Mouse (Mus musculus) midbrain, embryonic 10.5 days (tissue): Measurements from ENCODE around the gene Ifit3. TPM values are rescaled to one million over a fixed set of nuclear protein-coding genes. Genes with fewer than 3 reads are reported as not detected.
"Not testable (repeated sequence)": the region's sequence is repeated elsewhere in the genome, so short reads cannot be mapped to it uniquely, and the experiment has no call there.

ENCODE experiments used
- DNase-seq: peaks from one replicate; pipeline ENCODE4 v3.0.0-alpha.2; 2017; ENCODE audit warnings: low spot score
- H3K27ac ChIP-seq: fragments of 300-500 bp; sonication (generic); replicated peaks from 2 replicates; pipeline ENCODE4 v1.5.1; 2016; ENCODE audit warnings: mild to moderate bottlenecking
- H3K27me3 ChIP-seq: fragments of 300-500 bp; sonication (generic); 2 replicates; pipeline ENCODE4 v1.6.1; 2016; ENCODE audit warnings: low read depth, mild to moderate bottlenecking; ENCODE audit not compliant: poor library complexity, severe bottlenecking
- H3K36me3 ChIP-seq: fragments of 300-500 bp; sonication (generic); 2 replicates; pipeline ENCODE4 v1.6.1; 2016; ENCODE audit warnings: mild to moderate bottlenecking, moderate library complexity
- H3K4me1 ChIP-seq: fragments of 300-500 bp; sonication (generic); 2 replicates; pipeline ENCODE4 v1.6.1; 2016
- H3K4me3 ChIP-seq: fragments of 300-500 bp; sonication (generic); 2 replicates; pipeline ENCODE4 v1.5.1; 2016; ENCODE audit warnings: mild to moderate bottlenecking, moderate library complexity
- H3K9me3 ChIP-seq: fragments of 300-500 bp; sonication (generic); replicated peaks from 2 replicates; pipeline ENCODE4 v1.6.1; 2016; ENCODE audit warnings: mild to moderate bottlenecking
- WGBS: fragments of 180-500 bp; shearing (Covaris S2); methylation state at CpG from one replicate; pipeline ENCODE4 v1.1.7; 2016; 5-methylcytosine and 5-hydroxymethylcytosine counted together
- polyA plus RNA-seq: library from polyadenylated mRNA; unstranded; fragments of >200 nt; fragmentation: Nextera tagmentation; extraction: Ambion mirVana; gene quantifications from 2 replicates; pipeline ENCODE4 v1.2.1, GENCODE M21; 2016

The Ifit3 gene
- polyA plus RNA-seq, 1 experiment from 2014 or later = 0.21 TPM

- no peaks in the 10 kb centered on the region for H3K27me3 ChIP-seq
- H3K4me3 ChIP-seq = no peak overlapping the region
- no peaks in the 10 kb centered on the region for H3K36me3 ChIP-seq
- H3K27ac ChIP-seq = no peak overlapping the region
- DNase-seq = no peak
- H3K9me3 ChIP-seq = no peaks in the 10 kb centered on the region
- peaks cover 9% of the 10 kb centered on the region; the same call in 1 of the 2 replicates for H3K4me1 ChIP-seq
- 75% methylated on average over 7 of the region's 7 CpGs for WGBS
Measured at GRCm38 (mm10) chr19:34568988-34569895, 14.1 kb upstream of the Ifit3 start.

DNA sequence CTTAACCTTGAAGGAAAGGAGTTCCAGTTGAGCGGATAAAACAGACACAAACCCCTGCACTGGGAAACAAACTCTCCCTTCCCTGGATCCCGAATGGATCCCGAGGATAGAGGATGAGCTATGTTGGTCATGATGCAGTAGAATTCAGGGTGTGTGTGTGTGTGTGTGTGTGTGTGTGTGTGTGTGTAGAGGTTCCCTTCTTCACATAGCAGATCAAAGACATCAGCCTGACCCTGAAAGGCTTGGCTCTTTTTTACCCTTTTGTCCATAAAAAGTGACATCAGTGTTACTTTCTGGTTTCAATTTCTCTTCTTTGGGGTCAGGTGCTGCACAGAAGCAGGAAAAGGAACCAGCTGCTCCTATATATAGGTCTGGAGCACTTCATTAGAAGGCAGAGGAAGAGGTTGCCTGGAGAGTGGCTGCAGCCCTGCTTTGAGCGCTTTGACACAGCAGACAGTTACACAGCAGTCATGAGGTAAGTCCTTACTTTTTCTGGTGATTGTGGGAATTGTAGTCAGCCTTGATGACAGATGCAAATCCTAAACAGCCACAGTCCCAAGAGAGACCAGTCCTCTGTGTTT is 13.3 kb upstream of the Ifit3 start:
- Histone ChIP-seq H3K9me3 (no peaks in the 10 kb centered on the region), H3K4me1 (peaks cover 9% of the 10 kb centered on the region; the same call in 1 of the 2 replicates), H3K36me3 (no peaks in the 10 kb centered on the region), H3K27me3 (no peaks in the 10 kb centered on the region), H3K4me3 (no peak overlapping the region), H3K27ac (no peak overlapping the region)
- 72% methylated on average over 4 of the region's 4 CpGs for WGBS
- DNase-seq = no peak

GRCm38 (mm10) chr19:34571080-34571479 is 12.3 kb upstream of the Ifit3 start:
- 81% methylated on average over 1 of the region's 1 CpGs for WGBS
- no peak overlapping the region for H3K27ac ChIP-seq
- no peak for DNase-seq
- no peaks in the 10 kb centered on the region for H3K9me3 ChIP-seq
- H3K27me3 ChIP-seq = no peaks in the 10 kb centered on the region
- no peaks in the 10 kb centered on the region for H3K36me3 ChIP-seq
- H3K4me3 ChIP-seq = no peak overlapping the region
- peaks cover 9% of the 10 kb centered on the region; the same call in 1 of the 2 replicates for H3K4me1 ChIP-seq

DNA sequence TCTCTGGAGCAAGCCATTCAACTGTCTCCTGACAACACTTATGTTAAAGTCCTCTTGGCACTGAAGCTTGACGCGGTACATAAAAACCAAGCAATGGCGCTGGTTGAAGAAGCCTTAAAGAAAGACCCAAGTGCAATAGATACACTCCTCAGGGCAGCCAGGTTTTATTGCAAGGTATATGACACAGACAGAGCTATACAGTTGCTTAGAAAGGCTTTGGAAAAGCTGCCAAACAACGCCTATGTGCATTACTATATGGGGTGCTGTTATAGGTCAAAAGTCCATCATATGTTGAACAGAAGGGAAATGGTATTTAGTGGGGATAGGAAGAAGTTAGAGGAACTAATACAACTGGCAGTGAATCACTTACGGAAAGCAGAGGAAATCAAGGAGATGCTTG is 9.7 kb upstream of the Ifit3 start:
- Histone ChIP-seq H3K27me3 (no peaks in the 10 kb centered on the region), H3K4me3 (no peak overlapping the region), H3K36me3 (no peaks in the 10 kb centered on the region), H3K4me1 (peaks cover 6% of the 10 kb centered on the region; the same call in 1 of the 2 replicates), H3K9me3 (no peaks in the 10 kb centered on the region), H3K27ac (no peak overlapping the region)
- no peak for DNase-seq
- WGBS = 92% methylated on average over 5 of the region's 5 CpGs

DNA sequence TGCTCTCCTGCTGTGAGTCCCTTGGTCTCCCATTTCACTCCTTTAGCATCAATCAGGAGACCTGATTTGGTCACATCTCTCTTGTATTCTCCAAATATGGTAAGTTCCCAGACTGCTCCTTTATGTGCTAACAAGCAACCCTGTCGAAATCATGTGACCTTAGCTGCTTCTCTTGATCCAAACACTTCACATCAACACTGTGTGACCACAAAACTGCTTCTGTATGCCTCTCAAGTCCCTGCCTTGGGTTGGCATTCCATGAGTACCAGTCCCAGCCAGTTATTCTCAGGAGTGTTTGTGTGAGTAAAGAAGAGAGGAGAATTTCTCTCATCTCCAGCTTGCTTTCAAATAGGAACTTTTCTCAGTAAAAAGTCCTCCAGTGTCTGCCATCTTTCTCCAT is 6.2 kb upstream of the Ifit3 start:
- Histone ChIP-seq H3K27ac (no peak overlapping the region), H3K4me3 (no peak overlapping the region), H3K27me3 (no peaks in the 10 kb centered on the region), H3K36me3 (no peaks in the 10 kb centered on the region), H3K4me1 (no peaks in the 10 kb centered on the region), H3K9me3 (no peaks in the 10 kb centered on the region)
- 79% methylated on average over 1 of the region's 1 CpGs for WGBS
- DNase-seq = no peak

- not testable (repeated sequence) for H3K9me3 ChIP-seq, H3K27me3 ChIP-seq, H3K36me3 ChIP-seq, H3K4me3 ChIP-seq, H3K4me1 ChIP-seq, DNase-seq, H3K27ac ChIP-seq
- WGBS = 95% methylated on average over 2 of the region's 2 CpGs
Measured at GRCm38 (mm10) chr19:34582696-34583095, 635 bp upstream of the Ifit3 start.

DNA sequence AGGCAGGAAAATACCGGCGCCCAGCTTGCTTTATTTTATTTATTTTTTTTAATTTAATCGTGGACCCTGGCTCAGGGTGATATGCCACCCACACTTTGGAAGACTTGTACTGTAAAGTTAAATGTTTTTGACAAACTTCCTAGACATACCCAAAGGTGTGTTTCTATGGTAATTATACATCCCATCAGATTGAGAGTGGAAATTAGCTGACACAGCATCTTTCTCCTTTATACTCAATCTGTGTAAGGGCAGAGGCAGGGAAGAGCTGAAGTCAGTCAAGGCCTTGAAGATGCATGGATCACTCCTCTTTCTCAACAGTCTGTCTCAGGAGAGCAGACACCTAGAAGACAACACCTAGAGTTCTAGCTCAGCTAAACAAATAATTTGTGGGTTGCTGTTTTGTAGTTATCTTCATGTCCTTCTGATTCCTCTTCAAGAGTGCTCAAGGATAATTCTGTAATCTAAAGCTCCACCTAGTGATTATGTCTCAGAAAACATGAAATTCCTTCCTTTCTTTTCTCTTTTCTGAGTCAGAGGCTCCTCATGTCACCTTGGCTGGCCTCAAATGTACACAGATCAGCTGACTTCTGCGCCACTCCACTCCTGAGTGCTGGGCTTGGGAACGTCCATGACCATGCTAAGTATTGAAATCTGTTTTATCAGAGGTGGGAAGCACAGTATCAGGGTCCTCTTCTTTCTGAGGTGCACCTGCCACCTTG is 2.6 kb downstream of the Ifit3 start:
- H3K4me3 ChIP-seq, H3K36me3 ChIP-seq, H3K27ac ChIP-seq, H3K4me1 ChIP-seq, H3K27me3 ChIP-seq, DNase-seq, H3K9me3 ChIP-seq: not testable (repeated sequence)
- 76% methylated on average over 5 of the region's 5 CpGs for WGBS

DNA sequence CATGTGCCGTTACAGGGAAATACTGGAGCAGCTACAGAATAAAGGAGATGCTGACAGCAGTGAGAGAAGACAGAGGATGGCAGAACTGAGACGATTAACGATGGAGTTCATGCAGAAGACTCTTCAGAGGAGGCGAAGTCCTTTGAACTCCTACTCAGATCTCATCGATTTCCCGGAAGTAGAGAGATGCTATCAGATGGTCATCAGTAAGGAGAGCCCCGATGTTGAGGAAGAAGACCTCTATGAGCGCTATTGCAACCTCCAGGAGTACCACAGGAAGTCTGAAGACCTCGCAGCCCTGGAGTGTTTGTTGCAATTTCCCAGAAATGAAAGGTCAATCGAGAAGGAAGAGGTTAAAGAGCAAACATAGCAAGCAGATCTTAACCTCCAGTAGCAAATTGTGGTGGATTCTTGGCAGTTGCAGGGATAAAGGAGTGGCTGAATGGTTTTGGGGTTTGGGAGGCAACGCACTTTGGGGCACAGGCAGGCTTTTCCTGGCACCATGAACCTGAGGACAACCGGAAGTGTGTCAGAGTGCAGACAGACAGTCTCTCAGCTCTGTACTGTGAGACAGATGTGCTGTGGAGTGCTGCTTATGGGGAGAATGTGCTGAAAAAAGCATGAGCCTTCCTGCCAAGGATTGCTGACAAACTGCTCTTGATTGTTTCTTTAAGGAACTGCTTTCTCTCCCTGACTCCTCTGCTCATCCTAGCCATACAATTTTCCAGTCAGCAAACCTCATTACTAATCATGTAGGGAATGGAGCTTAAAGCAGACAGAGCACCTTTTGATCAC is 4.8 kb downstream of the Ifit3 start:
- not testable (repeated sequence) for H3K36me3 ChIP-seq, H3K9me3 ChIP-seq, H3K27ac ChIP-seq, H3K4me3 ChIP-seq, DNase-seq, H3K27me3 ChIP-seq, H3K4me1 ChIP-seq
- 86% methylated on average over 9 of the region's 12 CpGs for WGBS

- H3K27me3 ChIP-seq = no peaks in the 10 kb centered on the region
- H3K9me3 ChIP-seq = no peaks in the 10 kb centered on the region
- no peaks in the 10 kb centered on the region for H3K36me3 ChIP-seq
- H3K27ac ChIP-seq = no peak overlapping the region
- H3K4me3 ChIP-seq = no peak overlapping the region
- H3K4me1 ChIP-seq = no peaks in the 10 kb centered on the region
- DNase-seq = no peak
Measured at GRCm38 (mm10) chr19:34588959-34589358, 5.6 kb downstream of the Ifit3 start.

GRCm38 (mm10) chr19:34593456-34593855 is 10.1 kb downstream of the Ifit3 start:
- no peaks in the 10 kb centered on the region for H3K27me3 ChIP-seq
- no peaks in the 10 kb centered on the region for H3K36me3 ChIP-seq
- DNase-seq = no peak
- no peaks in the 10 kb centered on the region for H3K4me1 ChIP-seq
- no peak overlapping the region for H3K27ac ChIP-seq
- H3K4me3 ChIP-seq = no peak overlapping the region
- no peaks in the 10 kb centered on the region for H3K9me3 ChIP-seq
- 95% methylated on average over 2 of the region's 2 CpGs for WGBS

GRCm38 (mm10) chr19:34594523-34594922 is 11.2 kb downstream of the Ifit3 start:
- H3K9me3 ChIP-seq, H3K4me3 ChIP-seq, H3K36me3 ChIP-seq, H3K27ac ChIP-seq, H3K4me1 ChIP-seq, DNase-seq, H3K27me3 ChIP-seq: not testable (repeated sequence)
- 78% methylated on average over 3 of the region's 3 CpGs for WGBS

- Histone ChIP-seq H3K9me3 (no peaks in the 10 kb centered on the region), H3K4me1 (no peaks in the 10 kb centered on the region), H3K27ac (no peak overlapping the region), H3K36me3 (no peaks in the 10 kb centered on the region), H3K27me3 (no peaks in the 10 kb centered on the region), H3K4me3 (no peak overlapping the region)
- DNase-seq = no peak
Measured at GRCm38 (mm10) chr19:34596811-34597210, 13.5 kb downstream of the Ifit3 start.
